Mouse (Mus musculus) thymus, postnatal 0 days (tissue): ENCODE measurements around the gene Pdcd6ip. TPM values are rescaled to one million over a fixed set of nuclear protein-coding genes. Genes with fewer than 3 reads are reported as not detected.

ENCODE experiments used
- DNase-seq: peaks from one replicate; pipeline ENCODE4 v3.0.0-alpha.2; 2015; ENCODE audit warnings: low spot score
- polyA plus RNA-seq: library from polyadenylated mRNA; unstranded; fragments of >200 nt; fragmentation: Nextera tagmentation; extraction: Ambion mirVana; gene quantifications from 2 replicates; pipeline ENCODE4 v1.2.1, GENCODE M21; 2015

Gene Pdcd6ip
- polyA plus RNA-seq, 1 experiment from 2014 or later: 84.8 TPM

DNA sequence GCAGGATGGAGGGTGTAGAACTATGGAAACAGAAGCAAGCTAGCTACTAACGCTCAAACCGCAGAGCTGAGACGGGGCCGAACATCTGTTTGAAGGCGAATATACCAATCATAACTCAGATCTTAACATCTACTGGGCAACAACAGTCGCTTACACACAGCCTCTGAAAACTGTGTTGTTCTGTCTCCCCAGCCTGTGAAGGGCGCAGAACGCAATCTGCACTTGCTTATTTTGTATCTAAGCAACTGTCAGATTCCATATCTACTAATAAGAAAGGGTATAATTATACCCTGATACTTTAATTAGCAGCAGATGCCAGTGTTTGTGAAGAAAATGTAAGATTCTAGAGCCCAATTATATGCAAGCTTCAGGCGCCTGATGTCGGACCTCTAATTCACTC is 81.3 kb downstream of the Pdcd6ip start:
- DNase-seq: no peak

DNA sequence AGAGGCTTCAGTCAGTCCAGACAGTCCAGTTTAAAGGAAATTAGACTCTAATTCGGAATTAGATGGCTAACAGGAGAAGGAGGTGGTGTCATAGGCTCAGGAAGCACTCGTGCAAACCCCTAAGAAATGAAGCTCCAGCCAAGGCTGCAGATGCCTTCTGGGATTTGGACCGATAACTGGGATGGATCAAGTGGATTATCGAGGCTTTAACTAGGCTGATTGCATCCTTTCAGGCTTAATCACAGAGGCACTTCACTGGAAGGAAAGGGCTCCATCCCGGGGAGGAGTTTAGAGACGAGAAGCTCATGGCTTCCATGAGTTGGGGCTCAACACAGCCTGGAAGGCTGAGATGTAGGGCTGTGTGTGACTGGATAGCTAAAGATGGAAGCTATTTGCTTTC is 84.0 kb downstream of the Pdcd6ip start:
- DNase-seq: no peak

DNA sequence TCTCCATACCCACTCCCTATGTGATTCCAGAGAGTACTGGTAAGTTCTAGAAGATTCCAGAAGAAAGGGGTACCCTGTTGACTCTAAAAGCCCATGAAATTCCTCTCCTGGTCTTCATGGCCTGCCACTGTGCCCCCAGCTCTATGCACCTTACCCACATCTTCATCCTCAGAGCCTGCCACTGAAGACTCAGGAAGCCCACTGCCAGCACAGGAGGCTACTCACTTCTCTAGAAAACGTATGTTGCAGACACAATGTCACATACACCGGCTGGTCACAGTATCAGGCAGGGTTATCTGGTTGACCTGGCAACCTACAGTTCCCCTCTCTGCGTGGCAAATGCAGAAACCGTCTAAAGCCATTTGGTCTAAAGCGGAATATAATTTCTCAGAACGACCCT is 91.0 kb downstream of the Pdcd6ip start:
- DNase-seq: no peak

DNA sequence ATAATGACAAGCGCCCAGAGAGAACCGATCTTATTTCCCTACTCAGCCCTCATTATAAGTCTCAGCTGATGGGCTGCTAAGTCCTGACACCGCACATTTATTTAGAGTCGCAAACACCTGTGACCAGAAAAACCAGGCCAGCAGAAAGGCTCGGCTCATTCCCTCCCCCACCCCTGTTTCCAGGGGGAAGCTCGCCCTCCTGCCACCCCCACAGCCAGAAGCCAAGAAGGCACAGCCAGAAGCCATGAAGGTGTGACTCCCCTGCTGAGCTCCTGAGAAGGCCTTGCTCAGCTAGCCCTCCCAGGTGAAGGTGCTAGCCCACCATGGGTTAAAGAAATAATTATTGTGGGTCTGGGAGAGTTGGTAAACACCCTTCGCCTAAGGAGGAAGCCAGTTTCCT is 97.3 kb downstream of the Pdcd6ip start:
- no peak for DNase-seq

DNA sequence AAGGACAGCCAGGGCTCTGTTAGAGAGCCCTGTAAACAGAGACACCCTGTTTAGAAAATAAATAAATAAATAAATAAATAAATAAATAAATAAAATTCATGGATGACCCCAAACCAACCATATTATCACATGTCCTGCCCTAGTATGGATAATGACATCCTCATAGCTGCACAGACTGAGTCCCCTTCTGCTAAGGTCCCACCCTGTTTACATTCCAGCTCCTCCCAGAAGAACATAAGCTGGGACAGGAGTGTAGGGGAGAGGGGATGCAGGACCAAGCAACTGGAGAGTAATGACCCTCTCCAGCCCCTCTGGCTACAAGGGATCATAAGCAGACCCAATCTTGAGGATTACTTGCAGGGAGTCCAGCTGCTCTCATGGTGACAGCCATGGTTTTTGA is 105.9 kb downstream of the Pdcd6ip start:
- no peak for DNase-seq

Other genes with a start within 250 kb of the Pdcd6ip start
- gene Clasp2, start 33.2 kb upstream of the Pdcd6ip start, polyA plus RNA-seq: 16.4 and 21.0 TPM in 2 replicates
- gene Ubp1, start 222.7 kb upstream of the Pdcd6ip start, polyA plus RNA-seq: 22.3 and 27.6 TPM in 2 replicates